Mouse (Mus musculus) gastrocnemius, adult 2 months (tissue): Measurements from ENCODE around the gene Ubash3a. TPM values are rescaled to one million over a fixed set of nuclear protein-coding genes. Genes with fewer than 3 reads are reported as not detected.

ENCODE experiments used
- DNase-seq: peaks from one replicate; pipeline ENCODE4 v3.0.0; 2022
- H3K27ac ChIP-seq: fragments of 200-600 bp; 2 replicates; pipeline ENCODE4 v1.8.1; 2022; ENCODE audit warnings: mild to moderate bottlenecking
- H3K4me3 ChIP-seq: fragments of 200-600 bp; 2 replicates; pipeline ENCODE4 v1.8.1; 2022; ENCODE audit warnings: mild to moderate bottlenecking, moderate library complexity
- CTCF ChIP-seq: fragments of 200-600 bp; IDR thresholded peaks from 2 replicates; pipeline ENCODE4 v1.8.1; 2022; ENCODE audit warnings: antibody characterized with exemption, mild to moderate bottlenecking, moderate library complexity
- intact Hi-C: fragments of 180-260 bp; cut with DNase I; formaldehyde crosslinking; loops from one replicate; pipeline ENCODE4 v1.15.1; 2025
- total RNA-seq, 2 experiments: library from RNA; stranded (reverse); gene quantifications; 2 replicates each; pipeline ENCODE4 v1.2.3; 2021

Ubash3a gene
- total RNA-seq, 2 experiments from 2014 or later: not detected

- DNase-seq: no peak
- no peak for TF ChIP-seq CTCF
- no peak overlapping the region for H3K27ac ChIP-seq
- intact Hi-C loops: no loop called here
- H3K4me3 ChIP-seq: no peak overlapping the region
These were observed 71.9 kb downstream of the Ubash3a start for GRCm38 (mm10) chr17:31279541-31279940.

- Histone ChIP-seq H3K4me3 (no peak overlapping the region), H3K27ac (no peak overlapping the region)
- DNase-seq: no peak
- no peak for TF ChIP-seq CTCF
- intact Hi-C loops: no loop called here
These were observed 72.6 kb downstream of the Ubash3a start for GRCm38 (mm10) chr17:31280269-31280668.

- H3K4me3 ChIP-seq: no peak overlapping the region
- no peak for DNase-seq
- intact Hi-C loops: loop anchor here (2.0 kb wide), 1 partner anchor 15 kb away; no protein-coding TSS in a partner anchor
- H3K27ac ChIP-seq: no peak overlapping the region
- TF ChIP-seq CTCF: peak; percentile 42
These were observed 74.4 kb downstream of the Ubash3a start for GRCm38 (mm10) chr17:31281830-31282686.

GRCm38 (mm10) chr17:31282687-31283053, 75.0 kb downstream of the Ubash3a start:
- intact Hi-C loops: loop anchor here (2.0 kb wide), 1 partner anchor 14 kb away; no protein-coding TSS in a partner anchor
- no peak for TF ChIP-seq CTCF
- Histone ChIP-seq H3K27ac (no peak overlapping the region), H3K4me3 (no peak overlapping the region)
- DNase-seq: no peak

GRCm38 (mm10) chr17:31285867-31286266, 78.2 kb downstream of the Ubash3a start:
- intact Hi-C loops: no loop called here
- TF ChIP-seq CTCF: no peak
- no peak for DNase-seq
- Histone ChIP-seq H3K4me3 (no peak overlapping the region), H3K27ac (no peak overlapping the region)

GRCm38 (mm10) chr17:31286492-31286891, 78.8 kb downstream of the Ubash3a start, which contains the start of gene Slc37a1:
Slc37a1 (plus strand) TSS chr17:31286792.
- Histone ChIP-seq H3K4me3 (no peak within 1 kb of the TSS), H3K27ac (no peak within 1 kb of the TSS)
- DNase-seq: no peak
- no peak for TF ChIP-seq CTCF
- intact Hi-C loops: no loop called here

- Histone ChIP-seq H3K27ac (no peak overlapping the region), H3K4me3 (no peak overlapping the region)
- DNase-seq: no peak
- intact Hi-C loops: no loop called here
- TF ChIP-seq CTCF: no peak
These were observed 79.5 kb downstream of the Ubash3a start for GRCm38 (mm10) chr17:31287216-31287615.

GRCm38 (mm10) chr17:31288999-31289726, 81.5 kb downstream of the Ubash3a start:
- no peak for TF ChIP-seq CTCF
- intact Hi-C loops: no loop called here
- Histone ChIP-seq H3K4me3 (no peak overlapping the region), H3K27ac (no peak overlapping the region)
- no peak for DNase-seq

- intact Hi-C loops: no loop called here
- DNase-seq: no peak
- Histone ChIP-seq H3K27ac (no peak overlapping the region), H3K4me3 (no peak overlapping the region)
- no peak for TF ChIP-seq CTCF
These were observed 82.6 kb downstream of the Ubash3a start for GRCm38 (mm10) chr17:31290311-31290710.

- no peak for TF ChIP-seq CTCF
- H3K4me3 ChIP-seq: no peak overlapping the region
- intact Hi-C loops: no loop called here
- DNase-seq: no peak
- H3K27ac ChIP-seq: no peak overlapping the region
These were observed 83.2 kb downstream of the Ubash3a start for GRCm38 (mm10) chr17:31290859-31291258.

GRCm38 (mm10) chr17:31294363-31295214, 86.9 kb downstream of the Ubash3a start:
- TF ChIP-seq CTCF: peak; percentile 67
- Histone ChIP-seq H3K27ac (no peak overlapping the region), H3K4me3 (no peak overlapping the region)
- no peak for DNase-seq
- intact Hi-C loops: no loop called here

GRCm38 (mm10) chr17:31295215-31295891, 87.7 kb downstream of the Ubash3a start:
- Histone ChIP-seq H3K4me3 (peak overlapping the region; percentile 77), H3K27ac (peak overlapping the region; percentile 60; the same call in 1 of the 2 replicates)
- TF ChIP-seq CTCF: peak; percentile 57
- intact Hi-C loops: no loop called here
- peak; percentile 45 for DNase-seq
